Mouse (Mus musculus) E14TG2a.4 (cell line): ENCODE measurements around the gene Chuk.

ENCODE experiments used
- H3K27me3 ChIP-seq: 2 replicates; pipeline ENCODE4 v1.6.1; 2014; ENCODE audit warnings: low read length, control low read depth; ENCODE audit not compliant: insufficient read depth
- H3K36me3 ChIP-seq: 2 replicates; pipeline ENCODE4 v1.6.1; 2014; ENCODE audit warnings: low read length, control low read depth; ENCODE audit not compliant: insufficient read depth
- H3K4me1 ChIP-seq: replicated peaks from 2 replicates; pipeline ENCODE4 v1.6.1; 2014; ENCODE audit warnings: low read depth, low read length, control low read depth
- H3K4me3 ChIP-seq: replicated peaks from 2 replicates; pipeline ENCODE4 v1.5.1; 2014; ENCODE audit warnings: mild to moderate bottlenecking, low read length
- H3K9me3 ChIP-seq: 2 replicates; pipeline ENCODE4 v1.6.1; 2014; ENCODE audit warnings: low read length, control low read depth
- CTCF ChIP-seq: conservative IDR thresholded peaks from 2 replicates; pipeline ENCODE4 v1.5.1; 2014; ENCODE audit warnings: low read length
- NANOG ChIP-seq: IDR thresholded peaks from 2 replicates; pipeline ENCODE4 v1.6.1; 2014; ENCODE audit warnings: borderline replicate concordance, low read length, mixed read lengths
- POU5F1 ChIP-seq: IDR thresholded peaks from 2 replicates; pipeline ENCODE4 v1.6.1; 2014; ENCODE audit warnings: low read length, borderline replicate concordance

Gene Chuk

GRCm38 (mm10) chr19:44067323-44068049, 39.8 kb downstream of the Chuk start:
- Histone ChIP-seq H3K36me3 (peaks cover 29% of the 10 kb centered on the region), H3K27me3 (peaks cover 12% of the 10 kb centered on the region), H3K9me3 (no peaks in the 10 kb centered on the region), H3K4me1 (peaks cover 32% of the 10 kb centered on the region), H3K4me3 (no peak overlapping the region)
- no peak for TF ChIP-seq POU5F1

- TF ChIP-seq NANOG (no peak), POU5F1 (no peak), CTCF (no peak)
- Histone ChIP-seq H3K4me3 (no peak overlapping the region), H3K36me3 (peaks cover 56% of the 10 kb centered on the region), H3K9me3 (no peaks in the 10 kb centered on the region), H3K27me3 (peaks cover 12% of the 10 kb centered on the region), H3K4me1 (peaks cover 15% of the 10 kb centered on the region)
Observed at GRCm38 (mm10) chr19:44064734-44065133, 42.5 kb downstream of the Chuk start.

GRCm38 (mm10) chr19:44063773-44064172, 43.5 kb downstream of the Chuk start:
- no peaks in the 10 kb centered on the region for H3K9me3 ChIP-seq
- H3K27me3 ChIP-seq, result peaks cover 8% of the 10 kb centered on the region
- TF ChIP-seq NANOG, result no peak
- TF ChIP-seq POU5F1, result no peak
- no peak for TF ChIP-seq CTCF
- peaks cover 62% of the 10 kb centered on the region for H3K36me3 ChIP-seq
- peaks cover 13% of the 10 kb centered on the region for H3K4me1 ChIP-seq
- H3K4me3 ChIP-seq, result no peak overlapping the region

GRCm38 (mm10) chr19:44060226-44060625, 47.1 kb downstream of the Chuk start:
- Histone ChIP-seq H3K9me3 (no peaks in the 10 kb centered on the region), H3K4me1 (peaks cover 7% of the 10 kb centered on the region; the same call in 1 of the 2 replicates), H3K36me3 (peaks cover 69% of the 10 kb centered on the region), H3K4me3 (no peak overlapping the region), H3K27me3 (no peaks in the 10 kb centered on the region)
- TF ChIP-seq NANOG (no peak), POU5F1 (no peak), CTCF (no peak)

- peaks cover 56% of the 10 kb centered on the region for H3K36me3 ChIP-seq
- TF ChIP-seq NANOG (no peak), POU5F1 (no peak), CTCF (no peak)
- H3K4me3 ChIP-seq, result no peak overlapping the region
- peaks cover 18% of the 10 kb centered on the region for H3K4me1 ChIP-seq
- H3K27me3 ChIP-seq, result no peaks in the 10 kb centered on the region
- no peaks in the 10 kb centered on the region for H3K9me3 ChIP-seq
Observed at GRCm38 (mm10) chr19:44055173-44055826, 52.0 kb downstream of the Chuk start.

- Histone ChIP-seq H3K27me3 (no peaks in the 10 kb centered on the region), H3K4me1 (peaks cover 44% of the 10 kb centered on the region)
Observed at GRCm38 (mm10) chr19:44050388-44050787, 56.9 kb downstream of the Chuk start.

GRCm38 (mm10) chr19:44049282-44049681, 58.0 kb downstream of the Chuk start:
- Histone ChIP-seq H3K9me3 (no peaks in the 10 kb centered on the region), H3K36me3 (peaks cover 53% of the 10 kb centered on the region), H3K27me3 (no peaks in the 10 kb centered on the region), H3K4me3 (0 out of 2 replicates have a peak overlapping the region, but pooled peaks have one; percentile 1), H3K4me1 (peaks cover 44% of the 10 kb centered on the region)
- TF ChIP-seq NANOG (peak; percentile 68), POU5F1 (no peak), CTCF (no peak)

More at GRCm38 (mm10) chr19:44050388-44050787, 56.9 kb downstream of the Chuk start:
- no peak overlapping the region for H3K4me3 ChIP-seq
- TF ChIP-seq CTCF, result no peak
- no peak for TF ChIP-seq NANOG
- TF ChIP-seq POU5F1, result no peak
- no peaks in the 10 kb centered on the region for H3K9me3 ChIP-seq
- peaks cover 47% of the 10 kb centered on the region for H3K36me3 ChIP-seq

- Histone ChIP-seq H3K4me1 (peaks cover 31% of the 10 kb centered on the region), H3K4me3 (no peak overlapping the region), H3K27me3 (no peaks in the 10 kb centered on the region), H3K9me3 (no peaks in the 10 kb centered on the region), H3K36me3 (peaks cover 42% of the 10 kb centered on the region)
- TF ChIP-seq POU5F1, result no peak
- TF ChIP-seq CTCF, result no peak
- no peak for TF ChIP-seq NANOG
Observed at GRCm38 (mm10) chr19:44045847-44046246, 61.4 kb downstream of the Chuk start.

GRCm38 (mm10) chr19:44042121-44042520, 65.2 kb downstream of the Chuk start:
- Histone ChIP-seq H3K36me3 (peaks cover 69% of the 10 kb centered on the region), H3K4me1 (peaks cover under 1% of the 10 kb centered on the region; the same call in 1 of the 2 replicates), H3K4me3 (no peak overlapping the region), H3K27me3 (no peaks in the 10 kb centered on the region), H3K9me3 (no peaks in the 10 kb centered on the region)
- TF ChIP-seq NANOG (no peak), POU5F1 (no peak), CTCF (no peak)
